Mouse (Mus musculus) small intestine, adult 2 months (tissue): ENCODE measurements around the gene Lyrm9. TPM values are rescaled to one million over a fixed set of nuclear protein-coding genes. Genes with fewer than 3 reads are reported as not detected.

Experiments used
- H3K27ac ChIP-seq: fragments of 200-500 bp; 2 replicates; pipeline ENCODE4 v1.5.1; 2012; ENCODE audit warnings: low read depth, low read length, control low read depth, inconsistent platforms; ENCODE audit not compliant: insufficient read depth
- H3K27me3 ChIP-seq: fragments of 200-500 bp; 2 replicates; pipeline ENCODE4 v1.6.1; 2012; ENCODE audit warnings: mild to moderate bottlenecking, moderate library complexity, low read length, inconsistent platforms; ENCODE audit not compliant: control insufficient read depth, insufficient read depth
- H3K36me3 ChIP-seq: fragments of 200-500 bp; 2 replicates; pipeline ENCODE4 v1.6.1; 2012; ENCODE audit warnings: mild to moderate bottlenecking, low read length, control low read depth, inconsistent platforms; ENCODE audit not compliant: control insufficient read depth, insufficient read depth
- H3K4me1 ChIP-seq: fragments of 200-500 bp; 2 replicates; pipeline ENCODE4 v1.6.1; 2012; ENCODE audit warnings: low read length, inconsistent platforms, mixed read lengths; ENCODE audit not compliant: control insufficient read depth, insufficient read depth, insufficient read length
- H3K4me3 ChIP-seq: fragments of 200-500 bp; 2 replicates; pipeline ENCODE4 v1.5.1; 2012; ENCODE audit warnings: low read depth, mild to moderate bottlenecking, control low read depth, inconsistent platforms, low read length, moderate library complexity
- CTCF ChIP-seq: fragments of 200-500 bp; IDR thresholded peaks from 2 replicates; pipeline ENCODE4 v1.5.1; 2012; ENCODE audit warnings: low read depth, mild to moderate bottlenecking, control low read depth, inconsistent platforms, low read length, moderate library complexity, mixed read lengths; ENCODE audit not compliant: insufficient replicate concordance, insufficient read length; ENCODE audit errors: extremely low read depth
- POLR2A ChIP-seq: fragments of 200-500 bp; IDR thresholded peaks from 2 replicates; pipeline ENCODE4 v1.6.1; 2012; ENCODE audit warnings: low read depth, mild to moderate bottlenecking, control low read depth, inconsistent platforms, low read length, moderate library complexity
- WGBS: fragments of 180-500 bp; shearing (Covaris S2); methylation state at CpG from one replicate; pipeline ENCODE4 v1.1.7; 2018; 5-methylcytosine and 5-hydroxymethylcytosine counted together
- polyA plus RNA-seq: library from polyadenylated mRNA; depleted of rRNA; stranded (reverse); fragments of >200 nt; gene quantifications from 2 replicates; pipeline ENCODE4 v1.2.3, GENCODE M21; 2012; rRNA removed

Lyrm9 gene
- polyA plus RNA-seq, result 11.4 and 14.0 TPM in 2 replicates

DNA sequence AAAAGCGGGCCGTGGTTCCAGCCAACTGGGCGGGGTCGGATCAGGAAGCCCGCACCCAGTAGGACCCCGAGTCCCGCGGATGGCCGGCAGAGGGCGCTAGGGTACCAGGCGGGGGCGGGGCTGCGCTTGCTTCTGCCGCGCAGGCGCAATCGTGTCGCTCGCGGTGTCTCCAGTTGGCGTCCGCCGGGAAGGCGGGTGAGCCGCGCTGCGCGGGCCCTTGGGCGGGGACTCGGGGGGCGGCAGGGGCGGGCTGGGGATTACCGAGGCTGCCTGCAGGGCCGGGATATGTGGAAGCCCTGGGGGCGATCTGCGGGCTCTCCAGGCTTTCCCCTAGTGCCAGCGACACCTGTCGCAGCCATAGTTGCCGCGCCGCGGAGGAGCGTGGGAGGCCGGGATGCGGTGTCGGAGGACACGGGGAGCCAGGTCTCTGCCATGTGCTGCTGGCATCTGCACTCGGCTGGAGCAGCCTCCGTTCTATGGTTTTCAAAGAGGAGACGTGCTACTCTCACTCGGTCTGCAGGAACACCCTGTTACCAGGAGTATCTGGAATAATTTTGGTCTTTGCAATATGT is at the start of gene Lyrm9:
Gene Lyrm9, plus strand, starts transcription at position 143 of the 572 bp plus-strand sequence.
- Histone ChIP-seq H3K4me3 (peak within 1 kb of the TSS; percentile 84), H3K27me3 (no peaks in the 10 kb centered on the region), H3K36me3 (no peaks in the 10 kb centered on the region), H3K4me1 (peaks cover 5% of the 10 kb centered on the region), H3K27ac (no peak within 1 kb of the TSS; the same call in 1 of the 2 replicates)
- TF ChIP-seq POLR2A (peak; percentile 81; the same call in 1 of the 2 replicates), CTCF (peak; percentile 96)
- WGBS, result under 1% methylated on average over 51 of the region's 51 CpGs

DNA sequence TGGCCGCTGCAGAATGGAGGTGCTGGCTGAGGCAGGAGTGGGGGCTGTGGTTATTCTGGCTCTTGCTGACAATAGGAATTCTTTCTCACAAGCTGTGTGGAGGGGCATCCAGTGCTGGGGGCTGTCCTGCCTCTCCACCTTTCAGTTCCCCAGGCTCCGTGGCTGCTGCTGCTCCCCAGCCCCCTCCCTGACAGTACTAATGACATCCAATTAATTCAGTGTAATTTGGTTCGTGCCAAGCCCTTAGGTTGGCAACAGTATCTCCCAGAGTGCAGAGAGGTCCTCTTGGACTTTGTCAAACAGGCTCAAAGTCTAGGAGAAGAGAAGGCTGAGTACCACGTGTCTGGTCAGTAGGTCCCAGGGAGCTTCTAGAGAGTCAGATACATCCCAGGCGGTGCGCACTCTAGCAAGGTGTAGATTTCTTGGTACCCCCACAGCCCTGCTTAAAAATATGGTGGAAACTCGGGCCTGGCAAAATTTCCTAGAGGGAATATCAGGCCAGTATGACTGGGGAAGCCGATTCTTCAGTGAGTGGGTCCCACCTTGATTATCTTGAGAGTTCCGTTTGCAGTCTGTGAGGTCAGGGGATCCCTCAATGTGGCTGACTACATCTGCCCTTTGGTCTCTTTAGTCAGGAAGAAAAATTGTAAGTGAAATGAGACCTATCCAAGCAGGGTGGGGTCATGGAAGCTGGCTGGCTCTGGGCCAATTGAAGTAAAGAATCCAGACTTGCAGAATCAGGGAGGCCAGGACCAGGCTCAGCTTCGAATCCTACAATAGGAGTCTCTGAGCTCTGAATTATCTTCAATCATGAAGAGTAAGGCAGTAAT is 48.3 kb upstream of the Lyrm9 start:
- no peak for TF ChIP-seq CTCF
- peaks cover 20% of the 10 kb centered on the region for H3K4me1 ChIP-seq
- peak overlapping the region; percentile 72 for H3K27ac ChIP-seq
- no peaks in the 10 kb centered on the region for H3K36me3 ChIP-seq
- no peaks in the 10 kb centered on the region for H3K27me3 ChIP-seq
- H3K4me3 ChIP-seq, result no peak overlapping the region
- 31% methylated on average over 10 of the region's 10 CpGs for WGBS

DNA sequence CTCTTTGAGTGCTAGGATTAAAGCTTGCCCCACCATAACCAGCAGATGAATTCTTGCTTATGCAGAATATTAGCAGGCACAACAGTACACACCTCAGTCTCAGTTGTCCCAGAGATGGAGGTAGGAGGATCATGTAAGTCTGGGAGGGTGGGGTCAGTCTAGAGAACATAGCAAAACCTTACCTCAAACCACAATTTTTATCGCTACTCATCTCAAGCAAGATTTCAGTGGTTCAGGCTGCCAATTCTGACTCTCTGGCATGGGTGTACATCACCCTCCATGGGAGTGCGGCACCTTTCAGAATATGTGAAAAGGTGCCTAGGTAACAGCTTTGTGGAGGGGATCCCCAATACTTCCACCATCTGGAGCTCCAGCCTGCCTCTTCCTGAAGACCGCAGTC is 46.4 kb upstream of the Lyrm9 start:
- Histone ChIP-seq H3K27me3 (no peaks in the 10 kb centered on the region), H3K4me1 (peaks cover 12% of the 10 kb centered on the region), H3K36me3 (no peaks in the 10 kb centered on the region), H3K4me3 (no peak overlapping the region), H3K27ac (no peak overlapping the region)
- 87% methylated on average over 3 of the region's 3 CpGs for WGBS
- no peak for TF ChIP-seq POLR2A
- no peak for TF ChIP-seq CTCF

- Histone ChIP-seq H3K27me3 (no peaks in the 10 kb centered on the region), H3K27ac (no peak overlapping the region), H3K4me1 (peaks cover 12% of the 10 kb centered on the region), H3K36me3 (no peaks in the 10 kb centered on the region), H3K4me3 (no peak overlapping the region)
- WGBS, result 79% methylated on average over 3 of the region's 3 CpGs
- TF ChIP-seq POLR2A (no peak), CTCF (no peak)
Observed at GRCm38 (mm10) chr11:78780571-78780970, 45.8 kb upstream of the Lyrm9 start.

- WGBS, result 75% methylated on average over 5 of the region's 5 CpGs
Observed at GRCm38 (mm10) chr11:78782326-78782725, 44.1 kb upstream of the Lyrm9 start.

GRCm38 (mm10) chr11:78782791-78783347 is 43.5 kb upstream of the Lyrm9 start:
- Histone ChIP-seq H3K27me3 (no peaks in the 10 kb centered on the region), H3K36me3 (no peaks in the 10 kb centered on the region), H3K4me1 (peaks cover 4% of the 10 kb centered on the region; the same call in 1 of the 2 replicates), H3K27ac (no peak overlapping the region), H3K4me3 (no peak overlapping the region)
- 81% methylated on average over 9 of the region's 9 CpGs for WGBS
- TF ChIP-seq POLR2A (no peak), CTCF (no peak)

More at GRCm38 (mm10) chr11:78782326-78782725, 44.1 kb upstream of the Lyrm9 start:
- no peaks in the 10 kb centered on the region for H3K36me3 ChIP-seq
- no peaks in the 10 kb centered on the region for H3K27me3 ChIP-seq
- no peak overlapping the region for H3K4me3 ChIP-seq
- peaks cover 10% of the 10 kb centered on the region for H3K4me1 ChIP-seq
- TF ChIP-seq POLR2A (no peak), CTCF (no peak)
- H3K27ac ChIP-seq, result no peak overlapping the region

GRCm38 (mm10) chr11:78786013-78786431 is 40.4 kb upstream of the Lyrm9 start:
- Histone ChIP-seq H3K27ac (no peak overlapping the region), H3K36me3 (no peaks in the 10 kb centered on the region), H3K4me1 (no peaks in the 10 kb centered on the region), H3K4me3 (no peak overlapping the region), H3K27me3 (no peaks in the 10 kb centered on the region)
- WGBS, result 68% methylated on average over 7 of the region's 7 CpGs
- no peak for TF ChIP-seq CTCF
- TF ChIP-seq POLR2A, result no peak
